Mouse (Mus musculus): Measurements from ENCODE around the gene Ubr1. TPM values are rescaled to one million over a fixed set of nuclear protein-coding genes. Genes with fewer than 3 reads are reported as not detected.
"Not testable (repeated sequence)": the region's sequence is repeated elsewhere in the genome, so short reads cannot be mapped to it uniquely, and the experiment has no call there.

The Ubr1 gene
- total RNA-seq, 2 experiments from 2014 or later: 35.8 to 38.7 TPM

DNA sequence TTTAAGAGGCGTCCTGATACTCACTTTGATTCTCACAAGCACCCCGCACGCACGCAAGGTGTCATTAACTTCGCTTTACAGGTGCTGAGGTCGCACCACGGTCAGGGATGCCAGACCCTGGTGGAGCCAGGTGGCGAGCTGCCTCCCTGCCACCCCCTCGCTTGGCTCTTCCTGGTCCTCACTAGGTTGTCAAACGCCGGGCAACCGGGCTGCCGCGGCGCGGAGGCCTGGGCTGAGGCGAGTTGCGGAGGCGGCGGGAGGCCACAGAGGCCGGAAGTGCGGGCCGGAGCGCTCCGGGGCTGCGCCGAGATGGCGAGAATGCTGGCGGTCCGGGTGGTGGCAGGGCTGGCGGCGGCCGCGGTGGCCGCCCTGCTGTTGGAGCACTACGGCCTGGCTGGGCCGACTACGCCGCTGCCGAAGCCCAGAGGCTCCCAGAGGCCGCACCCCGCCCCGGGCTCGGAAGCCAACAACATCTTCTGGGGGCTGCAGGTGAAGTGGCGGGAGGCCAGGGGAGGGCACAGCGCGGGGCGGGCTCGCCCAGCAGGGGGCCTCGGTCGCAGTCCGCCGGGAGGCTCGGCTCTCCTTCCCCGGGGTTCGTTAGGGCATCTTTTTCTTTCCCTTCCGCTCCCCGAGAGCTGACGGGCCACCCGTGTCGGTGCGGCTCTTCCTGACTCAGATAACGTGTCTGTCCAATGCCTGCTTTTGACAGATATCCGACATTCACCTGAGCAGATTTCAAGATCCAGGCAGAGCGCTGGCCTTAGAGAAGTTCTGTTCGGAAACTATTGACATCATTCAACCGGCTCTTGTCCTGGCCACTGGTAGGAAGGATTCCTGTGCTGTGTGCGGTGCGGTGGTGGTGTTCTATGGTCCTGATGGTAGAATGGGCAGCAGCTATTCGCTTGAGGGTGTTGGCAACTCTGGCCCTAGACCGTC lies 6.7 kb upstream of the Ubr1 start, which contains the start of gene Tmem62:
Gene Tmem62, plus strand, starts transcription at position 28 of the 936 bp plus-strand sequence.
- DNase-seq (ENCODE audit: low spot score in 2 of 2): peak; percentile 44 to 46

DNA sequence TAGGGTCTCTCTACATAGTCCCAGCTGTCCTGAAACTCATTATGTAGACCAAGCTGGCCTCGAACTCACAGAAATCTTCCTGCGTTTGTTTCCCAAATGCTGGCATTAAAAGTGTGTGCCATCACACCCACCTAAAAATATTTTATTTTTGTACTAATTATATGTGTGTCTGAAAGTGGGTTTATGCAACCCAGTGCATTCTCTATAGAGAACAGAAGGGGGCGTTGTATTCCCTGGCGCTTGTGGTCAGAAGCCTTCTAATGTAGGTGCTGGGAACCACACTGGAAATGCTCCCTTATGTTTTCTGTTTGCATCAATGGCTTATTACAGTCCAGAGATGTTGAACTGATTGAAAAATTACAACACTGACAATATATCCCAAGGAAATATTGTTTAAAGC lies 5.8 kb upstream of the Ubr1 start:
- DNase-seq (ENCODE audit: low spot score in 2 of 2): no peak

GRCm38 (mm10) chr2:120972964-120973363 lies 2.4 kb upstream of the Ubr1 start:
- no peak for DNase-seq (ENCODE audit: low spot score in 2 of 2)

- DNase-seq (ENCODE audit: low spot score in 2 of 2): not testable (repeated sequence)
Measured at GRCm38 (mm10) chr2:120972257-120972656, 1.7 kb upstream of the Ubr1 start.

- DNase-seq (ENCODE audit: low spot score in 2 of 2): no peak
Measured at GRCm38 (mm10) chr2:120971766-120972165, 1.3 kb upstream of the Ubr1 start.

- DNase-seq (ENCODE audit: low spot score in 2 of 2): peak in 1 of 2 experiments; percentile 4
Measured at GRCm38 (mm10) chr2:120970045-120970539, 423 bp downstream of the Ubr1 start.

- DNase-seq (ENCODE audit: low spot score in 2 of 2): no peak
Measured at GRCm38 (mm10) chr2:120965486-120965885, 5.0 kb downstream of the Ubr1 start.

- DNase-seq (ENCODE audit: low spot score in 2 of 2): no peak
Measured at GRCm38 (mm10) chr2:120963110-120963509, 7.4 kb downstream of the Ubr1 start.

GRCm38 (mm10) chr2:120960261-120960660 lies 10.3 kb downstream of the Ubr1 start:
- DNase-seq (ENCODE audit: low spot score in 2 of 2): no peak

DNA sequence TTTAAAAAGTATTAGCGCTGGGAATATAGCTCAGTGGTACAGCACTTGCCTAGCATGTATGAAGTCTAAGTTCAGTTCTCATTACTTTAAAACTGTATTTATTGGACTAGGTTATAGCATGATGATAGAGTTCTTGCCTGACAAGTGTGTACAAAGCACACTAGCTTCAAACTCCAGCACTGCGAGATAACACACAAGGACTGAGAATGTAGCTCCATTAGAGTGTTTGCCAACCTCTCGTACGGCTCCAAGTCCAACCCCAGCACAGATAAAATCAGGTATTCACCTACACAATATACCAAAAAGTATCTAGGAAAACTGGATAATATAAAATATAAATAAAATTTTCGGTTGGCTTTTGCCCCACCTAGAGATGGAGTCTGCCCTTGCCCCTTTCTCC lies 10.7 kb downstream of the Ubr1 start:
- DNase-seq (ENCODE audit: low spot score in 2 of 2): no peak

DNA sequence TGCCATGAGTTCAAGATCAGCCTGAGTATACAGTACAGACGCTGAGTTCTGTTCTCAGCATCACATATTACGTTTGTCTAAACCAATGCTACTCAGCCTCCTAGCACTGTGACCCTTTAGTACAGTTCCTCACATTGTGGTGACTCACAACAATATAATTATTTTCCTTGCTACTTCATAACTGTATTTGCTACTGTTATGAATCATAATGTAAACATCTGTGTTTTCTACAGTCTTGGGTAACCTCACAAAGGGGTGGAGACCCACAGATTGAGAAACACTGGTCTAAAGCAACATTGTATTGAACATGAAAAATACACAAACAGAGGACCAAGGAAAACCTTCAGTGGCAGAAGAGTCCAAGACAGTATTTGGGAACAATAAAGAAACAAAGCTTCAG lies 11.2 kb downstream of the Ubr1 start:
- DNase-seq (ENCODE audit: low spot score in 2 of 2): no peak

DNA sequence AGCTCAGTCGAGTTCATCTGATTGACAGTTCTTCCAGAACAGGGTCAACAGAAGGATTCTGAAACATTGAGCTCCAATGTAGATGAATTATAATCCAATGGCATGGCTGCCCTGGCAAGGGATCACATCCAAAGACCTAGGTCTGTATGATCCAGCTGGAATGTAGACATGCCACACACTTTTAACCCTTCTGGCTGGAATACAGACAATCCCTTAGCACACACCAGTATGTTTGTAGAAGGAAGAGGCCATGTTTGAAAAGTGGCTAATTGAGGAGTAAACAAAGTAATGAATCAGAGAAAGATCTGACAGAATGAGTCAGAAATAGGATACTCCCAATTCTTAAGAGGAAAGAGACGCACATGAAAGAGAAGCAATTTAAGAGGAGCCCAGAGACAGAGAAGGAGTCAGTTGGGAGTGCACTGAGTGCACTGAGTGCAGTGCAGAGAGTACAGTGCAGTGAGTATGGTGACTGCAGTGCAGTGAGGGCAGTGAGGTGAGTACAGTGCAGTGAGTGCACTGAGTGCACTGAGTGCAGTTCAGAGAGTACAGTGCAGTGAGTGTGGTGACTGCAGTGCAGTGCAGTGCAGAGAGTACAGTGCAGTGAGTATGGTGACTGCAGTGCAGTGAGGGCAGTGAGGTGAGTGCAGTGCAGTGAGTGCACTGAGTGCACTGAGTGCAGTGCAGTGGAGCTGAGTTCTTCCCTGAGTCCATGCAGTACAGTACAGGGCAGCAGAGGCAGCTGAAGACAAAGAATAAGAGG lies 18.2 kb downstream of the Ubr1 start:
- no peak for DNase-seq (ENCODE audit: low spot score in 2 of 2)

GRCm38 (mm10) chr2:120951208-120951607 lies 19.3 kb downstream of the Ubr1 start:
- no peak for DNase-seq (ENCODE audit: low spot score in 2 of 2)

DNA sequence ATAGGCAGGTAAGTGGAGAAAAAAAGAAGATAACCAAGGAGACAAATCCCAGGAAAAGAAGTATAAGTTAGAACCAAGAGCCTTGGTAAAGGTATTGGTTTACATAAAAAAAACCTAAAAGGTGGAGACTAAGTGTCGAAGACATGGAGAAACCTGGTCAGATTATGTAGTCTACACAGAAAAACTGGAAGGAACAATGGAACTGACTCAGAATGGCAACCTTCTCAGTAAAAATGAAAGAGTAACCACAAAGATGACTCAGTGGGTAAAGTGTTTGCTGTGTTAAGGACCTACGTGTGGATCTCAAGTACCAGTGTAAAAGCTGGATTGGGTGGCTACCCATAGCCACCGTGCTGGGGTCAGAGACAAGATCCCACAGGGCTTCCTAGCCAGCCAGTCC lies 37.5 kb downstream of the Ubr1 start:
- no peak for DNase-seq (ENCODE audit: low spot score in 2 of 2)

- DNase-seq (ENCODE audit: low spot score in 2 of 2): no peak
Measured at GRCm38 (mm10) chr2:120909556-120909955, 61.0 kb downstream of the Ubr1 start.

GRCm38 (mm10) chr2:120896361-120896760 lies 74.2 kb downstream of the Ubr1 start:
- DNase-seq (ENCODE audit: low spot score in 2 of 2): no peak

DNA sequence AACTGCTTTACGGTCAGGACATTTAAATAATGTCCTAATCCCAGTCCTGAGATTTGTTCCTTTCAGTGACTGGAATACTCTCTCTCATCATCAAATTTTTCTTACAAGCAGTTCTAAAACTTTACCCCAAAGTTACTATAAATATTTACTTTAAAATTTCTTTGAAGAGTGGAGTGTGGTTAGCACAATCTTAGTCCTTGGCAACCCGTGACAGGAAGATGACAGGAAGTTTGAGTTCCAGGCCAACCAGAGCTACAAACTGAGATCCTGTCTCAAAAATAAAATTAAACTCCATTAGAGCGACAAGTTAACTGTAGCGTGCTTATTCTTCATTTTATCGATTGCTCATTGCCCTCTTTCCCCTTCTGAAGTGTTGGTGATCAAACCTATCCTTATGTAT lies 82.9 kb downstream of the Ubr1 start:
- DNase-seq (ENCODE audit: low spot score in 2 of 2): no peak

GRCm38 (mm10) chr2:120873192-120873591 lies 97.3 kb downstream of the Ubr1 start:
- no peak for DNase-seq (ENCODE audit: low spot score in 2 of 2)

DNA sequence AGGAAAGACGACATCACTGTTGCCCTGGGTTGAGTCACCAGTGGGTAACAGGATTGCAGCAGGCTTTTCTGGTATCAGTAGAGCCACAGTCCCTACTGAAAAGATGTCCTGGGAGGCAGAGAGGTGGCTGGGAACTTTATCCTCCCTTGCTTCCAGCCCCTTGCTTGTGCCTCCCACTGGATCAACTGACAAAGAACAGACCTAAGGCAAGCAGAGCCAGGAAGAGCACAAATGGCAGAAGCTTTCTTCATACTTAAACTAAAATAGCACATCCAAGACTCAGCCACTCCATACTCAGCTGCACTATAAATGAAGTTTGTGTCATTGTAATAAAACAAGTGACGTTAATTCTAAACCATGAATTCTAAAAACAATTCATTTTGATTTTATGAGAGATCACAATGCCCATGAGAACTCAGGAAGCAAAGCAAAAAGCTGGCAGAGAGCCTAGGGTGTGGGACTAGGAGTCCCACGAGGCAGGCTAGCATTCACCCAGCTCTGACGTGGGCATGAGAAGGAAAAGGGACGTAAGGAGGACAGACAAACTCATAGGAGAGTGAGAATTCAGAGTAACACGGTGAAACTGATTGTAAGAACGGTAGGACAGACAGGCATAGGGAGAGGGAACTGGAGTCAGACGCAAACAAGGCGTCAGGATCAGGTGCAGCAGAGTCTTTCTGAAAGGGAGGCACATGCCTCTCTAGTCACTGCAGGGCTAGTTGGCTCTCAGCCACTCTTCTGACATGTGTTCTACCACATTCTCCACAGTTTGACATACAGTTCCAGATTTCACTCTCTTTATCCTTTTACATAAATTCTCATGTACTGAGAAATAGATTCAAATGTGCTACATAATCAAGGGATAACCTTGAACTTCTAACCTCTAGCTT lies 98.8 kb downstream of the Ubr1 start:
- no peak for DNase-seq (ENCODE audit: low spot score in 2 of 2)

DNA sequence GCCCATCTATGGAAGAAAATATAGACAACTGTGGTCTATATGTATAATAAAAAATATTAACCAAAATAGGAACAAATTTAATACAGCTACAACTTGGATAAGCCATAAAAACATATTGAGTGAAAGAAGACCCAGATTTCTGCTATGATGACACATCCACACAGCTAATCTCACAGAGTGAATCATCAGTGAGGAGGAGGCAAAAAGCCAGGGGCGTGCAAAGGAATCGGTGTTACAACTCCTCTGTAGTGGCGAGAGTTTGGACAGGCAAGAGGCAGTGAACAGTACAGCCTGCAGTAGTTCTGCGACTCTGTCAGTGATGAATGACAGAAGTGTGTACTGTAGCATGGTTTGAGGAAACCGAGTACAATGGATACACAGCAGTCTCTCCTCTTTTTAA lies 103.2 kb downstream of the Ubr1 start:
- no peak for DNase-seq (ENCODE audit: low spot score in 2 of 2)

- DNase-seq (ENCODE audit: low spot score in 2 of 2): no peak
Measured at GRCm38 (mm10) chr2:120866561-120866960, 104.0 kb downstream of the Ubr1 start.
